Mouse (Mus musculus) thymus, postnatal 4 days (tissue): ENCODE measurements around the gene Acss2.

Experiments
- DNase-seq: peaks from one replicate; pipeline ENCODE4 v3.0.0; 2021

The Acss2 gene

DNA sequence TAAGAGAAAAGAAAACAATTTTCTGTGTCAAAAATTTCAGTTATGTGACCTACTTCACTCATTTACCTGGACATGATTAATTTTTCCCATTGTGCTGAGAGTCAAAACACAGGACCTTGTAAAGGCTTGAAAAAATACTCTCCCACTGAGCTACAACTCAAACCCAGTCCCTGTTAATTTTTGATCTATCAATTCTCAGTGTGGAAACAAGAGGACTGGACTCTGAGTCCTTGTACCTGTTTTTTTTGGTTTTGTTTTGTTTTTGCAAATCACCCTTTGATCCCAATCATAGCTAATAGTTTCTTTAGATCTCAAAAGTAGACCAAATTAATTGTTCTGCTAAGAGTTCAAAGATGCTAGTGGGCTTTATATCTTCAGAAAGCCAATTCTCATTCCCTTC, 21.9 kb downstream of the Acss2 start:
- DNase-seq, result no peak

GRCm38 (mm10) chr2:155540822-155541458, 23.2 kb downstream of the Acss2 start:
- no peak for DNase-seq

DNA sequence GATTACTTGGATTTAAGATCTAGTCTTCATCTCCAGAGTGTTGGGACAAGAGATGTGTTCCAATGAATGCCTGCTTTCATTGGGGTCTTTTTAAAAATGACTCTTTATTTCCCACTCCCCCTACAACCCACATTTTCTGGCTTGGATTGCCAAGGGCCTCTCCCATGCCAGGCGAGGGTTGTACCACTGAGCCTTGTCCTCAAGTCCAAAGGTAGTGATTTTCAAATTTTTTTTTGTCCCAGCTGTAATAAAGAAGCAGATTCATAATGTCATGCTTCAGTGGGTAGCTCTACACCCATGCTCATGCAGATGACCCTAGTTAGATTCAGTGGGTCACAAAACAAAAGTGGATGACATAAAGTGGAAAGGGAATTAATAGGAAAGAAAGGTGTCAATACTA, 29.2 kb downstream of the Acss2 start:
- DNase-seq, result no peak

- peak; percentile 35 for DNase-seq
Measured at GRCm38 (mm10) chr2:155552336-155552735, 34.6 kb downstream of the Acss2 start.

DNA sequence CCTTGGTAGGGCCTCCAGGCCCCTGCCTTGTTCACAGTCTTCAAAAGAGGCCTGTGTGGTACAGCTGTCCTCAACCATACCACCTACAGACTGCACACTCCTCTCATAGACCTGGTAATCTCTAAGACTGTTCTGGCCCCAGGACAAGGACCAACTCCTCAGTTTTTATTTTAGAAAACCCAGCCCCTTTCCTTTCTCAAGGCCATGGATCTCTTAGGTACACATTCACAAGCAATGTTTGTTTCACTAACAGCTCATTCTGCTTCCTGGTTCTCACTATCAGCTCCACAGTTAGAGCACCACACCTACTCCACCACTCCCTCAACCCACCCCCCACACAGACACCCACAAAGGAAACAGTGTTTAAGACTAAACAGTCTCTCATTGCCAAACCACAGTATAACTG, 35.2 kb downstream of the Acss2 start:
- DNase-seq, result peak; percentile 66

DNA sequence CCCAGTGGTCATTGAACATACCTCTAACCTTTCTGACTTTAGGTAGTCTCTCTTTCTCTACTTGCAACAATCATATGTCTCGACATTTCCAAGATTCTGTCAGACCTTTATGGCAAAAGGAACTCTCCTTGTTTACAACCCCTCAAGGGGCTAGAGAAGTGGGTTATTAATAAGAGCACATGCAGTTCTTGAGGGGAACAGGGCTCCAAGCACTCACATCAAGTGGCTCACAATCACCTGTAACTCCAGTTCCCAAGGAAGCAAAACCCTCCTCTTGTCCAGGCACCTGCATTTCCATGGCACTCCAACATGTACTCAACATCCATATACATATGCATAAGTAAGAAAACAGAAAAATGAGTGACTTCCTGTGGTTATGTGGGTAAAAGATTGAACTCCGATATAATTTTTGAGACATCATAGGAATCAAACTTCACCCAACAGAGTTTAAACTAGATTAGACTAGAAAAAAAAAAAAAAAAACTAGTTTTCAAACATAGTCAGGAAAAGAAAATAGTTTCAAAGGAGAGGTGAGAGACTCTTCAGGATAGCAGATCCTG, 36.8 kb downstream of the Acss2 start:
- DNase-seq, result peak; percentile 30

- DNase-seq, result no peak
Measured at GRCm38 (mm10) chr2:155562209-155562608, 44.5 kb downstream of the Acss2 start.

GRCm38 (mm10) chr2:155562934-155563333, 45.2 kb downstream of the Acss2 start:
- no peak for DNase-seq

GRCm38 (mm10) chr2:155567751-155568150, 50.0 kb downstream of the Acss2 start:
- no peak for DNase-seq

GRCm38 (mm10) chr2:155569223-155569807, 51.6 kb downstream of the Acss2 start:
- DNase-seq, result no peak

- DNase-seq, result no peak
Measured at GRCm38 (mm10) chr2:155573001-155573400, 55.3 kb downstream of the Acss2 start.

DNA sequence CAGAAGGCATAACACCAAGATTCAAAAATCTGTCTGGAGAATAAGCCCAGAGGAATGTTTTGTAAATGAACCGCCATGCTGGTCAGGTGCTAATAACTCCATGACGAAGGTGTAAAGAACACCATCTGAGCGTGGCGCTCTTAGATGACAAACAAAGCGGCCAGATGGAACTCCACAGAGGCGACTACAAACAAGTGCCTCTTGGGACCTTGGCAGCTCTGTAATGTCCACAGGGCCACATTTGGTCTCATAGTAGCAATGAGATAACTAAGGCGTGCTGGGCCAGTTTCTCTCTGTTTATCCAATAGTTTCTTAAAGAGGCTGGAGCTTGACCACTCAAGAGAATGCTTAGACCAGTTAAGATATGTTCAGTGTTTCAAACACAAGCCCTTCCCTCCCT, 56.2 kb downstream of the Acss2 start:
- no peak for DNase-seq

DNA sequence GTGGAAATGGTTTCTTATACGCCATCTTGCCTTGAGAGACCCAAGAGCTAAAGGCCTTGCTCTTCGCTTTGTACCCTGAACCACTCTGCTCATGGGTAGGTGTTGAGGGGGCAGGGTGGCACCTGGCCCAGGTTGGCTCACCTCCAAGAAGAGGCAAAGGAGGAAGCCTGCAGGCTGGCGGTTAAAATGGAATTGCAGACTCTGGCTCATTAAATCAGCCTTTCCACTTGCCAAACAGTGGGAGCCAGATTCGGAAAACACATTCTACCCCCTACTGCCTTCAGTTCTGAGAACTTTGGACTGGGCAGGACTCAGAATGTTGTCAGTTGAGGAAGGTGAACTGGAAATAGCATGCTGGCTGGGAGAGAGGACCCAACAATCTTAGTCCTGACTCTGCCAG, 57.0 kb downstream of the Acss2 start:
- no peak for DNase-seq

DNA sequence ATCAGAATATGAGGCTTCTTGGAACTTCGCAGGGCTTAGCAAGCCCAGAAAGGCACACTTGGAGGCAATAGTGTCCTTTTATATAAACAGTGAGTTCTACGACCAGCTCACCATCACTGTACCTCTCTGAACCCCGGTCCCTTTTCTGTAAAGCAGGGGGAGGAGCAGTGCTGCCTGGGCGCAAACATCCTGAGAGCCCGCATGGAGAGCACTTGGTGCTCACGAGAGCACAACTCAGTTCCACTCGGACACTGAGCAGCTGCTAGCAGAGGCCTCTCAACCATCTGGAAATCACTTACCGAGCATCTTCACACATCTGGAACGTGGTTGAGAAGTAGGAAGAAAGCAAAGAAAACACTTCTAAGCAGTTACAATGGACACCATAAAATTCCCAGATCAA, 58.9 kb downstream of the Acss2 start:
- no peak for DNase-seq

DNA sequence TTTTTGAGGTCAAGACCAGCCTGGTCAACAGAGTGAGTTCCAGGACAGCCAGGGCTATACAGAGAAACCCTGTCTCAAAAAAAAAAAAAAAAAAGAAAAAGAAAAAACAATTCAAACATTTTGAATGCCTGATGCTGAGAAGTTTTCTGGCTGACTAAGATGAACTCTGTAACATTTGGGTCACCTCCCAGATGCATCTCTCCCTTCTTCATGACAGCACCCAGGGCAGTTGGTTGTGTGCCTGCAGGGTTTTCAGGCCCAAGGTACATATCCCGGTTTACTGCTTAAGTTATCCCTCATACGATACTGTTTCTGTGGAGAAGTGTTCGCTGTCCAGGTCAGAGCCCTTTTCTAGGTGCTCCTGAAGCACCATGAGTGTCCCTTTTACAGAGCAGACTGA, 62.6 kb downstream of the Acss2 start:
- no peak for DNase-seq

DNA sequence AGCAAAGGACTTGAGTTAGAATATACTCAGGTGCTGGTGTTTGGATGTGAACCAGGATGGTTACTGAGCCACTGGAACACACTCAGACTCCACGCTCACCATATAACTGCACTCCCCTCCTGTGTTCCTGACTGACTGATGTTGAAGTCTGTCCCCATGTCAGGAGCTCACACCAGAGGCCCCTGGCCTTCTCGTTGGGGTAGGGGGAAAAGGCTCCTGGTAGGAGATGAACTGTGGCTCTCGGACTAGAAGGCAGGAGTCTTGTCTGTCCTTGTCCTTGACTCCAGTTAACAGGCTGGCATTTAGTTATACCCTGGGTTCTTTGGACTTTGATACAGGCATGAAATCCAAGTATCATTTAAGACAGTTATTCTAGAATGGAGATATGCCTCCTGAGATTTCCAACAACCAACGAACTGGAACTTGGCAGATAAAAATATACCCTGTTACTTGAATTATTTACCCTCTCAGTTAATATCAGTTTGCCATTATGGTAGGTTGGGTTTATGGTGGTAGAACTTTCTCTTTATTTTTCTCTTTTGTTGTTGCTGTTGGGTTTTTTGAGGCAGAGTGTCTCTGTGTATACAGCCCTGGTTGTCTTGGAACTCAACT, 64.7 kb downstream of the Acss2 start:
- DNase-seq, result no peak

- DNase-seq, result no peak
Measured at GRCm38 (mm10) chr2:155582996-155583395, 65.2 kb downstream of the Acss2 start.

GRCm38 (mm10) chr2:155583927-155584530, 66.3 kb downstream of the Acss2 start:
- peak; percentile 64 for DNase-seq

DNA sequence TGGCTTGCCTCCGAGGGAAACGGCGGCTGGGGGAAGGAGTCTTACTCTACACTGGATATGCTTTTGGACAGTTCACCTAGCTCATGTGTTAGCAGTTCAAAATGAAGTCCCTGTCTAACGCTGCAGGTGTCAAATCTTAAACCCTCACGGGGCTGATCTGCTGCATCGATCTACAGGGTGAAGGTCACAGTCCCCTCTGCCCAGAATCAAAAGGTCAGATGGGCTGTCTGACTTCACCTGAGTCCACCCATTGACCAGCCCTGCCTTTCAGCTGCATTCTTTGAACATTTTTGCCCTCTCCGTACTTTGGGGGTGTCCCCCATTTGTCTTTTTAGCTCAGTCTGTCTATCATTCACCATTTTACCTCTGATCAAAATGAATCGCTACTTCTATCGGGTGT, 67.3 kb downstream of the Acss2 start:
- no peak for DNase-seq

GRCm38 (mm10) chr2:155585486-155585885, 67.7 kb downstream of the Acss2 start:
- no peak for DNase-seq

DNA sequence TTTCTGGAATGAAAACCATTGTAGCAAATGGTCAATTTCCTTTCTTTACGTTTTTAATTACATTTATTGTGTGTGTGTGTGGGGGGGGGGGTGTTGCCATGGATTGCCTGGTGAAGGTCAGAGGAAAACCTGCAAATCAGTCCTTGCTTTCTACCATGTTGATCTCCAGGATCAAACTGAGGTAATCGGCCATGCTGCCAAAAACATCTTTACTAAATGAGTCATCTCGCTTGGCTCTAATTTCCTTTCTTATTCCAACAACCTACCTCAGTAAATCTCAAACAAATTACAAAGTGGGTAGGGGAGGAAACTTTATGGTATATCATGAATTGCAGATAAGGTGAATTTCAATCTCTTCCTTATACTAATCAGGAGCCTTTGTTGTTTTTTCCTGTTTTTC, 70.4 kb downstream of the Acss2 start:
- DNase-seq, result no peak

GRCm38 (mm10) chr2:155589521-155589920, 71.8 kb downstream of the Acss2 start:
- DNase-seq, result no peak

DNA sequence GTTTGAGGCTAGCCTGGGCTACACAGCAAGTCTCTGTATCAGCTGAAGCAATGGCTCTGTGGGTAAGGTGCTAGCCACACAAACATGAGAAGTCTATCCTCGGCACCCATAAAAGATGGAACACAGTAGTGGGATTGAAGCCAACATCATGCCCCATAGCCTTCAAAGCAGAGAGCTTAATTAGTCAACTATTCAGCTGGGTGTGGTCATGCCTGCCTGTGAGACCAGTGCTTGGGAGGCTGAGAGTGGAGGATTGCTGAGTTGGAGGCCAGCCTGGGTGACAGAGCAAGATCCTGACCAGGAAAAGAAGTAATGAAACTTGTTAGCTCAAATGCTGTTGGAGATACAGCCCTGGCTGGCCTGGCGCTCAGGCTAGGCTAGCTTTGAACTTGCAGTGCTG, 73.1 kb downstream of the Acss2 start:
- no peak for DNase-seq

GRCm38 (mm10) chr2:155591676-155592075, 73.9 kb downstream of the Acss2 start:
- no peak for DNase-seq
